In genomic region chr16:64907112-64907511, GRCm38 (mm10) we compare ENCODE assay signal across 9 mouse cellular contexts. TPM values are rescaled to one million over a fixed set of nuclear protein-coding genes. Genes with fewer than 3 reads are reported as not detected.
DNase-seq lines count a peak whose midpoint lies in the region; ATAC-seq and TF ChIP-seq lines count a peak whose summit lies in the region.
"Had no signal": no experiment of that assay in that cellular context is flagged by ENCODE, and none has a peak within 500 bp of the region (broad histone marks: within the 10 kb centered on the region; RNA-seq: fewer than 3 reads in every experiment).

No protein-coding gene starts in this region.

- no peaks in the 10 kb centered on the region for H3K9me3 ChIP-seq in hindbrain, postnatal 0 days (ENCODE audit: low read length)
- no peaks in the 10 kb centered on the region for H3K9me3 ChIP-seq in hindbrain, embryonic 11.5 days (ENCODE audit: control insufficient read depth, low read length)
- no peaks in the 10 kb centered on the region for H3K9me3 ChIP-seq in midbrain, postnatal 0 days (ENCODE audit: low read length)
- H3K9me3 ChIP-seq in midbrain, embryonic 15.5 days = no peaks in the 10 kb centered on the region
- H3K9me3 ChIP-seq: embryonic facial prominence, embryonic 15.5 days; heart, embryonic 15.5 days had no signal

- no peak for ATAC-seq in hindbrain, postnatal 0 days
- ATAC-seq in hindbrain, embryonic 11.5 days (ENCODE audit: low FRiP score) = no peak
- ATAC-seq in midbrain, postnatal 0 days (ENCODE audit: low FRiP score) = no peak
- ATAC-seq in midbrain, embryonic 15.5 days (replicated peaks) = no peak
- ATAC-seq in activated CD4-positive, CD25-positive, alpha-beta regulatory T cell, adult 4 months = peak; percentile 66
- peak; percentile 54; the same call in 1 of the 2 replicates for ATAC-seq in megakaryocyte progenitor cell, adult 5-6 weeks (replicated peaks; ENCODE audit: poor library complexity)

- no peak overlapping the region for H3K9ac ChIP-seq in hindbrain, postnatal 0 days (replicated peaks; ENCODE audit: low read length)
- no peak overlapping the region for H3K9ac ChIP-seq in hindbrain, embryonic 11.5 days (ENCODE audit: low read depth, low read length)
- H3K9ac ChIP-seq in midbrain, postnatal 0 days (replicated peaks; ENCODE audit: low read length, poor library complexity, severe bottlenecking) = no peak overlapping the region
- H3K9ac ChIP-seq in midbrain, embryonic 15.5 days = no peak overlapping the region
- H3K9ac ChIP-seq: embryonic facial prominence, embryonic 15.5 days; heart, embryonic 15.5 days had no signal

- H3K27ac ChIP-seq in hindbrain, postnatal 0 days = no peak overlapping the region
- H3K27ac ChIP-seq in hindbrain, embryonic 11.5 days (ENCODE audit: low read depth, low read length) = no peak overlapping the region
- no peak overlapping the region for H3K27ac ChIP-seq in midbrain, postnatal 0 days (ENCODE audit: low read depth, low read length)
- no peak overlapping the region for H3K27ac ChIP-seq in midbrain, embryonic 15.5 days
- no peak overlapping the region for H3K27ac ChIP-seq in cerebellum, adult 2 months (ENCODE audit: insufficient read depth, low read length)
- H3K27ac ChIP-seq: embryonic facial prominence, embryonic 15.5 days; heart, embryonic 15.5 days had no signal

- no peak overlapping the region for H3K4me2 ChIP-seq in hindbrain, postnatal 0 days (ENCODE audit: low read depth, low read length)
- H3K4me2 ChIP-seq in hindbrain, embryonic 11.5 days (replicated peaks; ENCODE audit: low read depth, low read length) = no peak overlapping the region
- no peak overlapping the region for H3K4me2 ChIP-seq in midbrain, postnatal 0 days (ENCODE audit: low read depth, low read length, poor library complexity, severe bottlenecking)
- H3K4me2 ChIP-seq in midbrain, embryonic 15.5 days = no peak overlapping the region
- H3K4me2 ChIP-seq: embryonic facial prominence, embryonic 15.5 days; heart, embryonic 15.5 days had no signal

- TF ChIP-seq CTCF in hindbrain, postnatal 0 days (IDR thresholded peaks at IDR 0.05; ENCODE audit: low read depth) = peak; percentile 62
- TF ChIP-seq CTCF in midbrain, postnatal 0 days (IDR thresholded peaks at IDR 0.05) = peak; percentile 74
- TF ChIP-seq CTCF in cerebellum, adult 2 months (IDR thresholded peaks at IDR 0.05; ENCODE audit: borderline replicate concordance, insufficient read depth, low read depth, low read length) = no peak

- DNase-seq in hindbrain, postnatal 0 days (ENCODE audit: low spot score) = peak; percentile 30
- no peak for DNase-seq in hindbrain, embryonic 11.5 days (ENCODE audit: low spot score)
- DNase-seq in midbrain, postnatal 0 days (ENCODE audit: low spot score) = peak; percentile 41
- no peak for DNase-seq in cerebellum, adult 2 months

- no peaks in the 10 kb centered on the region for H3K4me1 ChIP-seq in hindbrain, postnatal 0 days (ENCODE audit: insufficient read depth, low read length)
- no peaks in the 10 kb centered on the region for H3K4me1 ChIP-seq in hindbrain, embryonic 11.5 days (replicated peaks; ENCODE audit: control insufficient read depth, insufficient read depth, low read length)
- H3K4me1 ChIP-seq in midbrain, postnatal 0 days (ENCODE audit: insufficient read depth, low read length) = no peaks in the 10 kb centered on the region
- H3K4me1 ChIP-seq in midbrain, embryonic 15.5 days = no peaks in the 10 kb centered on the region
- no peaks in the 10 kb centered on the region for H3K4me1 ChIP-seq in cerebellum, adult 2 months (ENCODE audit: control insufficient read depth, insufficient read depth, low read length)
- H3K4me1 ChIP-seq: embryonic facial prominence, embryonic 15.5 days; heart, embryonic 15.5 days had no signal

- H3K27me3 ChIP-seq in hindbrain, postnatal 0 days (ENCODE audit: insufficient read depth, low read length) = no peaks in the 10 kb centered on the region
- H3K27me3 ChIP-seq in hindbrain, embryonic 11.5 days (ENCODE audit: control insufficient read depth, insufficient read depth, low read length) = no peaks in the 10 kb centered on the region
- no peaks in the 10 kb centered on the region for H3K27me3 ChIP-seq in midbrain, postnatal 0 days (ENCODE audit: insufficient read depth, low read length)
- no peaks in the 10 kb centered on the region for H3K27me3 ChIP-seq in midbrain, embryonic 15.5 days (replicated peaks)
- H3K27me3 ChIP-seq in cerebellum, adult 2 months (ENCODE audit: control insufficient read depth, insufficient read depth, low read length) = no peaks in the 10 kb centered on the region
- H3K27me3 ChIP-seq: embryonic facial prominence, embryonic 15.5 days; heart, embryonic 15.5 days had no signal

- no peak overlapping the region for H3K4me3 ChIP-seq in hindbrain, postnatal 0 days (ENCODE audit: low read length)
- H3K4me3 ChIP-seq in hindbrain, embryonic 11.5 days (ENCODE audit: low read depth, low read length) = no peak overlapping the region
- H3K4me3 ChIP-seq in midbrain, postnatal 0 days (ENCODE audit: low read depth, low read length) = no peak overlapping the region
- no peak overlapping the region for H3K4me3 ChIP-seq in midbrain, embryonic 15.5 days
- no peak overlapping the region for H3K4me3 ChIP-seq in cerebellum, adult 2 months (replicated peaks; ENCODE audit: insufficient read depth, low read depth, low read length)
- H3K4me3 ChIP-seq: embryonic facial prominence, embryonic 15.5 days; heart, embryonic 15.5 days had no signal

- H3K36me3 ChIP-seq in hindbrain, postnatal 0 days (ENCODE audit: insufficient read depth, low read length) = no peaks in the 10 kb centered on the region
- H3K36me3 ChIP-seq in hindbrain, embryonic 11.5 days (ENCODE audit: control insufficient read depth, insufficient read depth, low read length) = no peaks in the 10 kb centered on the region
- H3K36me3 ChIP-seq in midbrain, postnatal 0 days (ENCODE audit: insufficient read depth, low read length) = no peaks in the 10 kb centered on the region
- H3K36me3 ChIP-seq in midbrain, embryonic 15.5 days (replicated peaks) = no peaks in the 10 kb centered on the region
- H3K36me3 ChIP-seq: embryonic facial prominence, embryonic 15.5 days; heart, embryonic 15.5 days had no signal

- 41% methylated on average over 3 of the region's 3 CpGs for WGBS in hindbrain, postnatal 0 days
- WGBS in hindbrain, embryonic 11.5 days = 43% methylated on average over 3 of the region's 3 CpGs
- WGBS in midbrain, postnatal 0 days = 40% methylated on average over 3 of the region's 3 CpGs
- 42% methylated on average over 3 of the region's 3 CpGs for WGBS in midbrain, embryonic 15.5 days
- 40% methylated on average over 3 of the region's 3 CpGs for WGBS in cerebellum, adult 2 months

- TF ChIP-seq POLR2A in cerebellum, adult 2 months (IDR thresholded peaks at IDR 0.05; ENCODE audit: borderline replicate concordance, insufficient read depth, low read length) = no peak

RNA-seq across cellular contexts. Expression of gene Cggbp1, which starts 55.3 kb away (rescaled TPM):
- total RNA-seq in hindbrain, postnatal 0 days (2014; rRNA removed) = 53.0 and 54.4 TPM in 2 replicates
- 46.2 and 47.1 TPM in 2 replicates for polyA plus RNA-seq in hindbrain, postnatal 0 days (2015; fragmentation: Nextera tagmentation; extraction: Ambion mirVana)
- polyA plus RNA-seq in hindbrain, embryonic 11.5 days (2014; fragmentation: Nextera tagmentation; extraction: Ambion mirVana) = 109 and 125 TPM in 2 replicates
- total RNA-seq in midbrain, postnatal 0 days (2014; rRNA removed) = 66.0 and 80.9 TPM in 2 replicates
- polyA plus RNA-seq in midbrain, postnatal 0 days (2015; fragmentation: Nextera tagmentation; extraction: Ambion mirVana) = 47.4 and 53.0 TPM in 2 replicates
- polyA plus RNA-seq in midbrain, embryonic 15.5 days (2015; fragmentation: Nextera tagmentation; extraction: Ambion mirVana) = 68.8 and 71.7 TPM in 2 replicates
- 10 to 100 TPM; 45.1 to 53.3 TPM for polyA plus RNA-seq in activated CD4-positive, CD25-positive, alpha-beta regulatory T cell, adult 4 months (2017; shearing (Covaris generic))
- total RNA-seq in megakaryocyte progenitor cell, adult 5-6 weeks (2015) = 119 and 134 TPM in 2 replicates
- total RNA-seq in megakaryocyte progenitor cell, adult 5-6 weeks (2017) = 81.9 and 107 TPM in 2 replicates
- 39.3 and 40.4 TPM in 2 replicates for polyA plus RNA-seq in cerebellum, adult 2 months (2012; rRNA removed)

RNA-seq across cellular contexts. Expression of gene Zfp654, which starts 55.7 kb away (rescaled TPM):
- 7.3 and 9.4 TPM in 2 replicates for total RNA-seq in hindbrain, postnatal 0 days (2014; rRNA removed)
- 2.6 and 3.0 TPM in 2 replicates for polyA plus RNA-seq in hindbrain, postnatal 0 days (2015; fragmentation: Nextera tagmentation; extraction: Ambion mirVana)
- polyA plus RNA-seq in hindbrain, embryonic 11.5 days (2014; fragmentation: Nextera tagmentation; extraction: Ambion mirVana) = 7.6 and 9.6 TPM in 2 replicates
- total RNA-seq in midbrain, postnatal 0 days (2014; rRNA removed) = 8.4 and 12.2 TPM in 2 replicates
- polyA plus RNA-seq in midbrain, postnatal 0 days (2015; fragmentation: Nextera tagmentation; extraction: Ambion mirVana) = 2.7 TPM in 2 replicates
- polyA plus RNA-seq in midbrain, embryonic 15.5 days (2015; fragmentation: Nextera tagmentation; extraction: Ambion mirVana) = 5.8 and 6.0 TPM in 2 replicates
- 1 to 10 TPM; 8.9 to 9.8 TPM for polyA plus RNA-seq in activated CD4-positive, CD25-positive, alpha-beta regulatory T cell, adult 4 months (2017; shearing (Covaris generic))
- 28.5 and 29.3 TPM in 2 replicates for total RNA-seq in megakaryocyte progenitor cell, adult 5-6 weeks (2015)
- 12.6 and 19.9 TPM in 2 replicates for total RNA-seq in megakaryocyte progenitor cell, adult 5-6 weeks (2017)
- 10.3 and 10.4 TPM in 2 replicates for polyA plus RNA-seq in cerebellum, adult 2 months (2012; rRNA removed)

Comparison
In these comparisons a context has a peak if more than half of its experiments do, and no peak if none do; other contexts are left out.
1. DNase-seq: peak in hindbrain, postnatal 0 days (single experiment) and midbrain, postnatal 0 days (single experiment); none in hindbrain, embryonic 11.5 days (single experiment) and cerebellum, adult 2 months (0 of 2).
2. ATAC-seq: peak in activated CD4-positive, CD25-positive, alpha-beta regulatory T cell, adult 4 months (single experiment) and megakaryocyte progenitor cell, adult 5-6 weeks (single experiment); none in hindbrain, postnatal 0 days (single experiment), hindbrain, embryonic 11.5 days (single experiment), midbrain, postnatal 0 days (single experiment) and midbrain, embryonic 15.5 days (single experiment).